Mouse (Mus musculus): ENCODE results near the gene Olfr839-ps1. TPM values are rescaled to one million over a fixed set of nuclear protein-coding genes. Genes with fewer than 3 reads are reported as not detected.

Olfr839-ps1 gene
- not detected in 2 replicates for polyA plus RNA-seq (2012; rRNA removed)

- no peak for DNase-seq (ENCODE audit: low read depth)
These were observed at the start of gene Olfr839-ps1 for GRCm38 (mm10) chr9:19177212-19177611. Gene Olfr839-ps1 (minus strand): TSS chr9:19177312.

GRCm38 (mm10) chr9:19136017-19136416, 41.1 kb downstream of the Olfr839-ps1 start, which contains the start of gene Olfr837:
Gene Olfr837 (plus strand): TSS chr9:19136317.
- DNase-seq (ENCODE audit: low read depth): no peak

- no peak for DNase-seq (ENCODE audit: low read depth)
These were observed 57.0 kb downstream of the Olfr839-ps1 start, which contains the start of gene Olfr836 for GRCm38 (mm10) chr9:19120082-19120481. Gene Olfr836 (plus strand): TSS chr9:19120382.

Other genes with a start within 250 kb of the Olfr839-ps1 start
- not detected in 2 replicates for gene Olfr832, start 240.2 kb downstream of the Olfr839-ps1 start, polyA plus RNA-seq (2012; rRNA removed)
- gene Olfr834, start 189.3 kb downstream of the Olfr839-ps1 start, polyA plus RNA-seq (2012; rRNA removed): not detected in 2 replicates
- gene Olfr835, start 144.6 kb downstream of the Olfr839-ps1 start, polyA plus RNA-seq (2012; rRNA removed): not detected in 2 replicates
- gene Olfr836, start 56.9 kb downstream of the Olfr839-ps1 start, polyA plus RNA-seq (2012; rRNA removed): not detected in 2 replicates
- gene Olfr837, start 41.0 kb downstream of the Olfr839-ps1 start, polyA plus RNA-seq (2012; rRNA removed): not detected in 2 replicates
- not detected in 2 replicates for gene Olfr843, start 74.7 kb upstream of the Olfr839-ps1 start, polyA plus RNA-seq (2012; rRNA removed)
- not detected in 2 replicates for gene Olfr844, start 139.0 kb upstream of the Olfr839-ps1 start, polyA plus RNA-seq (2012; rRNA removed)
- not detected in 2 replicates for gene Olfr845, start 159.1 kb upstream of the Olfr839-ps1 start, polyA plus RNA-seq (2012; rRNA removed)
- gene Olfr846, start 186.7 kb upstream of the Olfr839-ps1 start, polyA plus RNA-seq (2012; rRNA removed): not detected in 2 replicates
- gene Olfr847, start 201.4 kb upstream of the Olfr839-ps1 start, polyA plus RNA-seq (2012; rRNA removed): not detected in 2 replicates

Data from gonadal fat pad, adult 2 months (tissue).